Mouse (Mus musculus): ENCODE results near the gene Scly.

Gene Scly

GRCm38 (mm10) chr1:91297799-91298744 lies at the start of gene Scly:
TSS of gene Scly (plus strand) at chr1:91298338.
- peak; percentile 74 for DNase-seq (ENCODE audit: low spot score)

GRCm38 (mm10) chr1:91248970-91249369 lies 49.2 kb upstream of the Scly start:
- no peak for DNase-seq (ENCODE audit: low spot score)

- peak; percentile 56 for DNase-seq (ENCODE audit: low spot score)
Measured at GRCm38 (mm10) chr1:91249564-91250414, 48.3 kb upstream of the Scly start, which contains the start of gene Ube2f. TSS of gene Ube2f (plus strand) at chr1:91250304.

GRCm38 (mm10) chr1:91250415-91251147 lies 47.6 kb upstream of the Scly start:
- DNase-seq (ENCODE audit: low spot score): no peak

- DNase-seq (ENCODE audit: low spot score): no peak
Measured at GRCm38 (mm10) chr1:91251148-91251650, 46.9 kb upstream of the Scly start.

GRCm38 (mm10) chr1:91251927-91252326 lies 46.2 kb upstream of the Scly start:
- DNase-seq (ENCODE audit: low spot score): no peak

GRCm38 (mm10) chr1:91257918-91258317 lies 40.2 kb upstream of the Scly start:
- no peak for DNase-seq (ENCODE audit: low spot score)

- no peak for DNase-seq (ENCODE audit: low spot score)
Measured at GRCm38 (mm10) chr1:91259794-91260193, 38.3 kb upstream of the Scly start.

- no peak for DNase-seq (ENCODE audit: low spot score)
Measured at GRCm38 (mm10) chr1:91262508-91262907, 35.6 kb upstream of the Scly start.

- DNase-seq (ENCODE audit: low spot score): no peak
Measured at GRCm38 (mm10) chr1:91272260-91272659, 25.9 kb upstream of the Scly start.

- no peak for DNase-seq (ENCODE audit: low spot score)
Measured at GRCm38 (mm10) chr1:91276581-91276980, 21.6 kb upstream of the Scly start.

- DNase-seq (ENCODE audit: low spot score): no peak
Measured at GRCm38 (mm10) chr1:91277480-91277879, 20.7 kb upstream of the Scly start.

- no peak for DNase-seq (ENCODE audit: low spot score)
Measured at GRCm38 (mm10) chr1:91278410-91279119, 19.6 kb upstream of the Scly start.

- no peak for DNase-seq (ENCODE audit: low spot score)
Measured at GRCm38 (mm10) chr1:91279126-91279525, 19.0 kb upstream of the Scly start.

GRCm38 (mm10) chr1:91282582-91282981 lies 15.6 kb upstream of the Scly start:
- no peak for DNase-seq (ENCODE audit: low spot score)

GRCm38 (mm10) chr1:91289375-91289774 lies 8.8 kb upstream of the Scly start:
- DNase-seq (ENCODE audit: low spot score): no peak

GRCm38 (mm10) chr1:91292101-91292825 lies 5.9 kb upstream of the Scly start:
- no peak for DNase-seq (ENCODE audit: low spot score)

GRCm38 (mm10) chr1:91295544-91295943 lies 2.6 kb upstream of the Scly start:
- DNase-seq (ENCODE audit: low spot score): no peak

- no peak for DNase-seq (ENCODE audit: low spot score)
Measured at GRCm38 (mm10) chr1:91299026-91299706, 1.0 kb downstream of the Scly start.

Data from urinary bladder, postnatal 10 days (tissue).